Mouse (Mus musculus) small intestine, adult 2 months (tissue): ENCODE measurements at regions not wholly inside any gene's neighbourhood (a gene's known extent, or its start where the extent isn't known, plus 50 kb on each side); places are given as distances from the start of the nearest gene placed in this dataset.

ENCODE experiments used
- CTCF ChIP-seq: fragments of 200-500 bp; IDR thresholded peaks from 2 replicates; pipeline ENCODE4 v1.5.1; 2012; ENCODE audit warnings: low read depth, mild to moderate bottlenecking, control low read depth, inconsistent platforms, low read length, moderate library complexity, mixed read lengths; ENCODE audit not compliant: insufficient replicate concordance, insufficient read length; ENCODE audit errors: extremely low read depth
- POLR2A ChIP-seq: fragments of 200-500 bp; IDR thresholded peaks from 2 replicates; pipeline ENCODE4 v1.6.1; 2012; ENCODE audit warnings: low read depth, mild to moderate bottlenecking, control low read depth, inconsistent platforms, low read length, moderate library complexity

DNA sequence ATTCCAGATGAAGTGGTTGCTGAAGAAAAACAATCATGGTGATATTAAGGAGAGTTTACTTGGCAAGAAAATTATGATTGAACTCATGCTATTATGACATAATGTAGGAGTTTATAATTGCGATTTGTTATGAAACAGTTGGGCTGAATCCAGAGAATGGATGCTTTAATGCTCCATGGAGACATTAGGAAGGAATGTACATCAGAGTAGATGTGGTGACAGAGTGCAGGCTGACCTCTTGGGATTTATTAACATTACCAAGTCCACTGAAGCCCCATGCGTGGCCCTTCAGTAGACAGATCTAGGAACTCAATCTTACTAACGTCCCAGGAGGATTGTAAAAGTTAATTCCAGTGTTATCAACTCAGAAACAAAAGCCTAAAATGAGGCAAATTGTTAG lies 86.5 kb downstream of the Fam84a start:
- no peak for TF ChIP-seq CTCF
- no peak for TF ChIP-seq POLR2A
